In genomic region chr2:91152885-91153377, GRCm38 (mm10) we compare ENCODE assay signal across 23 mouse cellular contexts. TPM values are rescaled to one million over a fixed set of nuclear protein-coding genes. Genes with fewer than 3 reads are reported as not detected.
DNase-seq lines count a peak whose midpoint lies in the region; ATAC-seq and TF ChIP-seq lines count a peak whose summit lies in the region.
"Had no signal": no experiment of that assay in that cellular context is flagged by ENCODE, and none has a peak within 500 bp of the region (broad histone marks: within the 10 kb centered on the region; RNA-seq: fewer than 3 reads in every experiment).

No protein-coding gene starts in this region.

- peaks cover 18% of the 10 kb centered on the region for H3K4me1 ChIP-seq in liver, adult 2 months (ENCODE audit: control insufficient read depth, insufficient read depth, low read length)
- no peaks in the 10 kb centered on the region for H3K4me1 ChIP-seq in liver, postnatal 0 days (ENCODE audit: insufficient read depth)
- H3K4me1 ChIP-seq in liver, embryonic 12.5 days = no peaks in the 10 kb centered on the region

- 41% methylated on average over 3 of the region's 3 CpGs for WGBS in liver, adult 2 months
- 68% methylated on average over 3 of the region's 3 CpGs for WGBS in liver, postnatal 0 days (ENCODE audit: insufficient replicate concordance)
- 68% methylated on average over 3 of the region's 3 CpGs for WGBS in liver, embryonic 12.5 days (ENCODE audit: insufficient replicate concordance)

- no peak overlapping the region for H3K4me2 ChIP-seq in liver, postnatal 0 days (ENCODE audit: low read depth, low read length)
- no peak overlapping the region for H3K4me2 ChIP-seq in liver, embryonic 12.5 days

- no peak for TF ChIP-seq POLR2A in liver, adult 2 months (IDR thresholded peaks at IDR 0.05; ENCODE audit: extremely low read depth, insufficient read depth, low read length)

- H3K27ac ChIP-seq in liver, adult 2 months (replicated peaks; ENCODE audit: insufficient read depth, low read depth, low read length) = peak overlapping the region; percentile 97
- peak overlapping the region; percentile 44; the same call in 1 of the 2 replicates for H3K27ac ChIP-seq in liver, postnatal 0 days (ENCODE audit: low read depth)
- no peak overlapping the region for H3K27ac ChIP-seq in liver, embryonic 12.5 days

- H3K9ac ChIP-seq in liver, adult 2 months (ENCODE audit: low read depth, low read length) = peak overlapping the region; percentile 14; the same call in 1 of the 2 replicates
- H3K9ac ChIP-seq in liver, postnatal 0 days (replicated peaks) = no peak overlapping the region
- no peak overlapping the region for H3K9ac ChIP-seq in liver, embryonic 12.5 days

- TF ChIP-seq EP300 in liver, postnatal 0 days (IDR thresholded peaks at IDR 0.05; ENCODE audit: low read depth) = no peak

- DNase-seq in liver, adult 2 months (ENCODE audit: extremely low read depth, low read depth, low spot score) = peak; percentile 99
- DNase-seq in liver = no peak
- DNase-seq in liver, postnatal 0 days = no peak
- peak; percentile 31 for DNase-seq in brain, adult 2 months (ENCODE audit: low read depth, low spot score)
- DNase-seq in gastrocnemius, postnatal 25 days = no peak
- DNase-seq: adrenal gland, adult 2 months; adrenal gland, adult 8-10 months; adrenal gland, postnatal 10 days; adrenal gland, postnatal 14 days; adrenal gland, postnatal 25 days; adrenal gland, postnatal 36 days; B cell, adult 2 months; cerebellum, adult 11 months; cerebellum, adult 11-12 months; cerebellum, adult 18-20 months; cerebellum, adult 2 months had no signal

- no peak for TF ChIP-seq CTCF in liver, adult 2 months (IDR thresholded peaks at IDR 0.05; ENCODE audit: low read depth, low read length)
- TF ChIP-seq CTCF in liver, postnatal 0 days (IDR thresholded peaks at IDR 0.05; ENCODE audit: low read depth) = no peak

- peak; percentile 80 for ATAC-seq in liver, postnatal 0 days
- no peak for ATAC-seq in liver, embryonic 12.5 days
- ATAC-seq: activated CD4-positive, CD25-positive, alpha-beta regulatory T cell, adult 4 months; CD4-positive, CD25-positive, alpha-beta regulatory T cell, adult 4 months; Patski had no signal

- H3K27me3 ChIP-seq in liver, adult 2 months (ENCODE audit: control insufficient read depth, insufficient read depth, low read length) = no peaks in the 10 kb centered on the region
- H3K27me3 ChIP-seq in liver, postnatal 0 days (ENCODE audit: insufficient read depth, low read length) = no peaks in the 10 kb centered on the region
- H3K27me3 ChIP-seq in liver, embryonic 12.5 days (replicated peaks) = no peaks in the 10 kb centered on the region
- H3K27me3 ChIP-seq: CH12.LX, Patski had no signal

- H3K4me3 ChIP-seq in liver, adult 2 months (ENCODE audit: insufficient read depth, low read depth, low read length) = no peak overlapping the region
- no peak overlapping the region for H3K4me3 ChIP-seq in liver, postnatal 0 days (ENCODE audit: low read depth, low read length)
- H3K4me3 ChIP-seq in liver, embryonic 12.5 days = no peak overlapping the region

- no peaks in the 10 kb centered on the region for H3K79me2 ChIP-seq in liver, adult 2 months (ENCODE audit: control insufficient read depth, insufficient read depth, low read length)

- peaks cover 11% of the 10 kb centered on the region; the same call in 1 of the 2 replicates for H3K36me3 ChIP-seq in liver, adult 2 months (ENCODE audit: control insufficient read depth, insufficient read depth, low read length)
- peaks cover 28% of the 10 kb centered on the region for H3K36me3 ChIP-seq in liver, postnatal 0 days (replicated peaks; ENCODE audit: insufficient read depth, low read length)
- H3K36me3 ChIP-seq in liver, embryonic 12.5 days = peaks cover 73% of the 10 kb centered on the region

- no peaks in the 10 kb centered on the region for H3K9me3 ChIP-seq in liver, postnatal 0 days (ENCODE audit: low read length)
- no peaks in the 10 kb centered on the region for H3K9me3 ChIP-seq in liver, embryonic 12.5 days (replicated peaks)
- H3K9me3 ChIP-seq: G1E had no signal

RNA-seq across cellular contexts. Expression of gene Madd, which starts 30.7 kb away (rescaled TPM):
- 14.1 and 16.5 TPM in 2 replicates for total RNA-seq in liver, adult 2 months (2014; rRNA removed)
- polyA plus RNA-seq in liver, adult 2 months (2012; rRNA removed) = 10.2 and 15.3 TPM in 2 replicates
- 2.9 and 3.6 TPM in 2 replicates for polyA plus RNA-seq in liver, postnatal 0 days (2015; fragmentation: Nextera tagmentation; extraction: Ambion mirVana)
- 12.1 and 13.4 TPM in 2 replicates for polyA plus RNA-seq in liver, embryonic 12.5 days (2016; fragmentation: Nextera tagmentation; extraction: Ambion mirVana)
- 1 to 10 TPM; 3.6 to 3.9 TPM for total RNA-seq in gastrocnemius, postnatal 25 days (2021)

RNA-seq across cellular contexts. Expression of gene Mybpc3, which starts 35.0 kb away (rescaled TPM):
- 0.07 TPM in 1 of 2 replicates, not detected in the other for total RNA-seq in liver, adult 2 months (2014; rRNA removed)
- polyA plus RNA-seq in liver, adult 2 months (2012; rRNA removed) = 0.01 and 0.04 TPM in 2 replicates
- polyA plus RNA-seq in liver, postnatal 0 days (2015; fragmentation: Nextera tagmentation; extraction: Ambion mirVana) = 0.04 TPM in 2 replicates
- 0.23 and 0.39 TPM in 2 replicates for polyA plus RNA-seq in liver, embryonic 12.5 days (2016; fragmentation: Nextera tagmentation; extraction: Ambion mirVana)
- not detected for total RNA-seq in gastrocnemius, postnatal 25 days (2021)
- total RNA-seq: adrenal gland, postnatal 14 days; adrenal gland, postnatal 25 days; adrenal gland, postnatal 36 days; G1E had no signal
- polyA plus RNA-seq: activated CD4-positive, CD25-positive, alpha-beta regulatory T cell, adult 4 months; adrenal gland, adult 2 months; C2C12; CD4-positive, CD25-positive, alpha-beta regulatory T cell, adult 4 months; G1E; Patski had no signal

RNA-seq across cellular contexts. Expression of gene Nr1h3, which starts 49.7 kb away (rescaled TPM):
- total RNA-seq in liver, adult 2 months (2014; rRNA removed) = 146 and 148 TPM in 2 replicates
- polyA plus RNA-seq in liver, adult 2 months (2012; rRNA removed) = 190 and 198 TPM in 2 replicates
- polyA plus RNA-seq in liver, postnatal 0 days (2015; fragmentation: Nextera tagmentation; extraction: Ambion mirVana) = 30.0 and 31.0 TPM in 2 replicates
- polyA plus RNA-seq in liver, embryonic 12.5 days (2016; fragmentation: Nextera tagmentation; extraction: Ambion mirVana) = 12.9 and 13.5 TPM in 2 replicates
- 10 to 100 TPM; 15.6 to 16.7 TPM for total RNA-seq in gastrocnemius, postnatal 25 days (2021)

RNA-seq across cellular contexts. Expression of gene Acp2, which starts 49.8 kb away (rescaled TPM):
- total RNA-seq in liver, adult 2 months (2014; rRNA removed) = 23.9 and 25.5 TPM in 2 replicates
- polyA plus RNA-seq in liver, adult 2 months (2012; rRNA removed) = 35.8 and 45.0 TPM in 2 replicates
- 13.0 and 14.1 TPM in 2 replicates for polyA plus RNA-seq in liver, postnatal 0 days (2015; fragmentation: Nextera tagmentation; extraction: Ambion mirVana)
- polyA plus RNA-seq in liver, embryonic 12.5 days (2016; fragmentation: Nextera tagmentation; extraction: Ambion mirVana) = 9.6 and 10.3 TPM in 2 replicates
- total RNA-seq in gastrocnemius, postnatal 25 days (2021) = 10 to 100 TPM; 11.7 to 12.6 TPM

Comparison
In these comparisons a context has a peak if more than half of its experiments do, and no peak if none do; other contexts are left out.
1. DNase-seq: peak in liver, adult 2 months (single experiment) and brain, adult 2 months (single experiment); none in liver (single experiment), liver, postnatal 0 days (single experiment) and gastrocnemius, postnatal 25 days (single experiment).